Mouse (Mus musculus): ENCODE data around the gene Aadacl4.
"Not testable (repeated sequence)": the region's sequence is repeated elsewhere in the genome, so short reads cannot be mapped to it uniquely, and the experiment has no call there.

Aadacl4 gene

DNA sequence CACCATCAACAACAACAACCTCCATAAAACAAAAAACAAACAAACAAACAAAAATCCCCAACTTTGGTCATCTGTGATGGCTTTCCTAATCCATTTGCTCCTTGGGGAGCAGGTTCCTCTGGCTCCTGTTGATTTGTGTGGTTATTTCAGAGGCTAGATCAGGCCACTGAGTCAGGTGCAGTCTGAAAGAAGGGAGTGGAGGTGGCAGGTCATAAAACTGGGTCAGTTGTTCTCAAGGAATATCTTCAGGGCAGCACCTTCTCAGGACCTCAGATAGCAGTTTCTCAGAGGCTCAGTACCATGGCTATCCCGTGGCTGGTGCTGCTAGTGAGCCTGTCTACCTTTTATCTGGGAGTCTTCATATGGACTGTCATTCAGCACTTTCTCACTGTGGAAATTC lies at the start of gene Aadacl4:
Gene Aadacl4, plus strand, starts transcription at position 301 of the 400 bp plus-strand sequence.
- no peaks in the 10 kb centered on the region for H3K36me3 ChIP-seq (ENCODE audit: control insufficient read depth, insufficient read depth, low read length, poor library complexity, severe bottlenecking)
- no peaks in the 10 kb centered on the region for H3K27me3 ChIP-seq (ENCODE audit: control insufficient read depth, insufficient read depth, low read length, poor library complexity, severe bottlenecking)
- no peak for DNase-seq (ENCODE audit: low read depth, low spot score)

DNA sequence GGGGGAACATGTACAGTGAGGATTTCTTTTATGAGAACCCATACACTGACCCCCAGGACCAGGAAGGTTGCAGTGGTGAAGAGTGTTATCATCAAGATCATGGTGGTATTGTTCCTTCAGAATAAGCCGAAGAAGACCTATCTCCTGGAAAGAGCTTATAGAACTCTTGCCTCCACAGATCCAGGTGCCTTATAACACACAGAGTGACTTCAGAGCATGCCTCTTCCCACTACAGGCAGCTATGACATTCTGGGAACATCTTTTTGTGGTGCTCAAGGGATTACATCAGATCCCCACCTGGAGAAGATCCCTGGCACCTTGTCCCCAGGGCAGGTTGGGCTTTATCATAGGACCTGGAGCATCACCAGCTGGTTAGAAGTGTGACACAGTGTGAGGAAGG lies 48.5 kb upstream of the Aadacl4 start, which contains the start of gene Gm13124:
Gene Gm13124, minus strand, starts transcription at position 101 of the 400 bp plus-strand sequence.
- no peaks in the 10 kb centered on the region for H3K27me3 ChIP-seq (ENCODE audit: control insufficient read depth, insufficient read depth, low read length, poor library complexity, severe bottlenecking)
- H3K36me3 ChIP-seq (ENCODE audit: control insufficient read depth, insufficient read depth, low read length, poor library complexity, severe bottlenecking) = no peaks in the 10 kb centered on the region
- DNase-seq (ENCODE audit: low read depth, low spot score) = no peak

DNA sequence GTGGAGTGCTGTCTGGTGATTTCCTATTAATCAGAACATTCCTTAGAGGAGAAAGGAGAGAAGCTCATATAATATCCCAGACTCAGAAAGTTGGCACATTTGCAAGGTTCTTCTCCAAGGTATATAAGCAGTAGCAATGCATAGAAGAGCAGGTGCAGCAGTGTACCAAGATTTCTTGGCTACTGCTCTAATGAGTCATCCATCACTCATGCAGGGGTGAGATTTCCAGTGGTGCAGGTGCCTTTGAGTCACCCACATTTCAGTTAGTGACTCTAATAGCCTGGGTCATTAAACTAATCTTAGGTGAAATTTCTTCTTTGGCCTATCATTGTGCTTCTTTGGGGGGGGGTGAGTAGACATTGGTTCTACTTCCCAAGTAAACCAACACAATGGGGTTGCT lies 45.8 kb upstream of the Aadacl4 start:
- Histone ChIP-seq H3K36me3 (ENCODE audit: control insufficient read depth, insufficient read depth, low read length, poor library complexity, severe bottlenecking) (no peaks in the 10 kb centered on the region), H3K27me3 (ENCODE audit: control insufficient read depth, insufficient read depth, low read length, poor library complexity, severe bottlenecking) (no peaks in the 10 kb centered on the region)
- no peak for DNase-seq (ENCODE audit: low read depth, low spot score)

DNA sequence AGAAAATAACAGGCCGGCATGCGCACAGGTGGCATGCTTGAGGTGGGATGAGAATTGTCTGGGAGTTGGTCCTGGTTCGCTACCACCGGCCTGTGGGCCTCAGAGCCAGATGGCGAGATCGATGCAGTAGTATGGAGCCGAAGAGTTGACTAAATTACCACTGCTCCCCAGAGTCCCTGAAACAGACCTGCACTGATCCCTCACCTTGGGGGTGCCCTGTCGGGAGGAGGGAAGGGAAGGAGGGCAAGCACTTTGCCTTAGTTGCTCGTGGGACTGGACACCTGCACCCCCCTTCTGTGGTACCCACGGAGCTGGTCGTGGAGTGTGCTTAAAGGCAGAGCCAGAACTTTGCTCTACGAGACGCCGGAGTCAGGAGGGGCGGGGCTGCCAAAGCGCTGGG lies 27.3 kb upstream of the Aadacl4 start:
- H3K27me3 ChIP-seq (ENCODE audit: control insufficient read depth, insufficient read depth, low read length, poor library complexity, severe bottlenecking); DNase-seq (ENCODE audit: low read depth, low spot score); H3K36me3 ChIP-seq (ENCODE audit: control insufficient read depth, insufficient read depth, low read length, poor library complexity, severe bottlenecking): not testable (repeated sequence)

DNA sequence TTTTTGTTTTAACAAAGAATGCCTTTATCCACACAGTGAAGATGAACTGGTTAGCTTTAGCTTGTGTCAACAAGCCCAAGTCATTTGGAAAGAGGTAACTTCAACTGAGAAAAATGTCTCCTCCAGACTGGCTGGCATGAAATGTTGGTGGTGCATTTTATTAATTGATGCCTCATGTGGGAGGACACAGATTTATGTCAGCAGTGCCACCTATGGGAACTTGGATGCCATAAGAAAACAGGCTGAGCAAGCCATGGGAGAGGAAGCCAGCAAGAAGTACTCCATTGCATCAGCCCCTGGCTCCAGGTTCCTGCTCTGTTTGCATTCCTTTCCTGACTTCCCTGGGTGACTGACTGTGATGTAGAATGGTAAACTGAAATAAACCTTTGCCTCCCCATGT lies 20.7 kb upstream of the Aadacl4 start:
- DNase-seq (ENCODE audit: low read depth, low spot score) = no peak

DNA sequence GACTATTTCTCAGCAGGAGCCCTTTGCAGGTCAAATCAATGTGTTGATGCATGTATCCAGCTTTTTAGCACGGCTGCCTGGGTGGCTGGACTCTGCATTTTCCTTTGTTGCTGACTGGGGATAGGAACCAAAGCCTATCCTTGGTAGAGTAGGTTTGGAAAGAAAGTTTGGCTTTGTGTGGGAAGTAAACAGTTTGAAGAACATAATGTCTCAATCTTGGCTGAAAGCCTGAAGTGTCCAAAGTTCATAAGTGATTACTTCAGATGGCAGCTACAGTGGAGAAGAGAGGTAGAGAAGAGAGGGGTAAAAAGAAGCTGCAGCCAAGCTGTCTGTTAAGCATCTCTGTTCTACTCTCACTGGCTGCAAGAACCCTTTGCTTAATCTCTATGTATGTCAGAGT lies 1.1 kb downstream of the Aadacl4 start:
- Histone ChIP-seq H3K36me3 (ENCODE audit: control insufficient read depth, insufficient read depth, low read length, poor library complexity, severe bottlenecking) (no peaks in the 10 kb centered on the region), H3K27me3 (ENCODE audit: control insufficient read depth, insufficient read depth, low read length, poor library complexity, severe bottlenecking) (no peaks in the 10 kb centered on the region)
- DNase-seq (ENCODE audit: low read depth, low spot score) = no peak

More for the DNA sequence above, 20.7 kb upstream of the Aadacl4 start:
- H3K27me3 ChIP-seq (ENCODE audit: control insufficient read depth, insufficient read depth, low read length, poor library complexity, severe bottlenecking) = no peaks in the 10 kb centered on the region
- no peaks in the 10 kb centered on the region for H3K36me3 ChIP-seq (ENCODE audit: control insufficient read depth, insufficient read depth, low read length, poor library complexity, severe bottlenecking)

DNA sequence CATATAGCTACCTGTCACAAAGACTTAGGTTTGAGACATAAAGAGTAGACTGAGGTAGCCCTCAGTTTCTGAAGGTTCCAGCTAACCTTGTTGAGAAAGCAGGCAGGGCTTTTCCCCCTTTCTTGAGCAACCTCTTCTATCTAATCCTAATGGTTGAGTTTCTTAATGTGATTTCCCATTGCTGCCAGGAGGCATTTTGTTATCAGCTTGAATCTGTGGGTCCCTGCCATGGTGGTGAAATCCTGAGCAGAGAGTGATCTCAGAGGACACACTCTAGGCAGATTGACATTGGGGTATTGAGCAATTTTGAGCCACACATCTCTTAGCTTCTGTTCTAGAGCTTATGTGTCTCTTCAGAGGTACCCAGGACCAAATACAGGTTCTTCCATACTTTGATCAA lies 24.8 kb downstream of the Aadacl4 start:
- no peaks in the 10 kb centered on the region for H3K27me3 ChIP-seq (ENCODE audit: control insufficient read depth, insufficient read depth, low read length, poor library complexity, severe bottlenecking)
- H3K36me3 ChIP-seq (ENCODE audit: control insufficient read depth, insufficient read depth, low read length, poor library complexity, severe bottlenecking) = no peaks in the 10 kb centered on the region
- no peak for DNase-seq (ENCODE audit: low read depth, low spot score)

Data from splenic B cell, adult 2 months (primary cell).